Comparison of ENCODE assay signal across 8 mouse cellular contexts in the genomic region with DNA sequence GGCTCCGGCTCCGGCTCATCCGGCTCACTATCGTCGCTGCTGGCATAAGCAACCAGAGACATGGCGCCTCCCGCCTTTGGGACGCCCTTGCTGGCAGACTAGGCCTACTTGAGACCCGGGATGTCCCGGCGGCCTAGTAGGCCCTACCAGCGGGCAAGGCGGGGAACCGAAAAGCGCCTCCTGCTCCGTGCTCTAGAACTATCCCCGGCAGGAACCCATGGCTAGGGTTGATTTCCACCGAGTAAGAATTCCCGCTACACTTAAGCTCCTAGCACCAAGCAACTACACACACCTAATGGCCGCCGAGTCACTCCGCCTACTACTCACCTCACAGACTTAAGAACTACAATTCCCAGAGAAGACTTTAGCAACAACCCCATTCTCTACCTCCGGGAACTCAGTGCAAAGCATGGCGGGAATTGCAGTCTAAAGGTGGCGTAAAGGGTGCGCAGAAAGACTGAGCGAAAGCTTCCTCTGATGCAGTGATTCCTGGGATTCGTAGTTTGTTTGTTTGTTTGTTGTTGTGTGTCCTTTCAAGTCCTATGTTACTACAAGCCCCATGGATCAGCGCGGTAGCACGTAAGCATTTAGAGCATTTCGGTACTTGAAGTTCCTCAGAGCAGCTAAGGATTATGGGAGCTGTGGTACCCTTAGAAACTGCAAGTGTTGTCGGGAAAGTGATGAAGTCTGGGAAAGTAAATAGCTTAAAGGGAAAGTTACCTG. TPM values are rescaled to one million over a fixed set of nuclear protein-coding genes. Genes with fewer than 3 reads are reported as not detected.
A peak's percentile ranks its signal among the peaks of the same experiment; 100 is the strongest.
DNase-seq lines count a peak whose midpoint lies in the region; ATAC-seq and TF ChIP-seq lines count a peak whose summit lies in the region.

Gene Prcc, minus strand, starts transcription at position 328 of the 723 bp plus-strand sequence.

- no peaks in the 10 kb centered on the region for H3K9me3 ChIP-seq in embryonic facial prominence, embryonic 13.5 days
- H3K9me3 ChIP-seq in limb, embryonic 12.5 days, result no peaks in the 10 kb centered on the region
- no peaks in the 10 kb centered on the region for H3K9me3 ChIP-seq in midbrain, embryonic 15.5 days

- peak within 1 kb of the TSS; percentile 99 for H3K4me3 ChIP-seq in embryonic facial prominence, embryonic 13.5 days
- peak within 1 kb of the TSS; percentile 93 for H3K4me3 ChIP-seq in kidney, adult 2 months (ENCODE audit: insufficient read depth, low read depth, low read length)
- peak within 1 kb of the TSS; percentile 84 for H3K4me3 ChIP-seq in limb, embryonic 12.5 days (replicated peaks)
- H3K4me3 ChIP-seq in midbrain, embryonic 15.5 days, result peak within 1 kb of the TSS; percentile 93
- peak within 1 kb of the TSS; percentile 80 for H3K4me3 ChIP-seq in spleen, adult 2 months (ENCODE audit: extremely low read depth, insufficient read depth, insufficient read length)

- peak within 1 kb of the TSS; percentile 97 for H3K9ac ChIP-seq in embryonic facial prominence, embryonic 13.5 days
- H3K9ac ChIP-seq in limb, embryonic 12.5 days (replicated peaks), result peak within 1 kb of the TSS; percentile 88
- peak within 1 kb of the TSS; percentile 80 for H3K9ac ChIP-seq in midbrain, embryonic 15.5 days

- peaks cover 7% of the 10 kb centered on the region for H3K36me3 ChIP-seq in embryonic facial prominence, embryonic 13.5 days
- H3K36me3 ChIP-seq in kidney, adult 2 months (ENCODE audit: control insufficient read depth, insufficient read depth, low read length), result no peaks in the 10 kb centered on the region
- H3K36me3 ChIP-seq in limb, embryonic 12.5 days, result peaks cover 17% of the 10 kb centered on the region
- H3K36me3 ChIP-seq in midbrain, embryonic 15.5 days (replicated peaks), result peaks cover 4% of the 10 kb centered on the region; the same call in 1 of the 2 replicates
- no peaks in the 10 kb centered on the region for H3K36me3 ChIP-seq in spleen, adult 2 months (ENCODE audit: control insufficient read depth, insufficient read depth, low read length)

- peak; percentile 95 for ATAC-seq in embryonic facial prominence, embryonic 13.5 days (ENCODE audit: insufficient number of reproducible peaks, insufficient read depth, low FRiP score, low TSS enrichment, low read depth)
- peak; percentile 98 for ATAC-seq in limb, embryonic 12.5 days (ENCODE audit: insufficient number of reproducible peaks, insufficient read depth, low FRiP score, low TSS enrichment, low read depth)
- peak; percentile 99 for ATAC-seq in midbrain, embryonic 15.5 days (replicated peaks)

- WGBS in embryonic facial prominence, embryonic 13.5 days, result under 1% methylated on average over 33 of the region's 33 CpGs
- WGBS in kidney, adult 2 months, result under 1% methylated on average over 33 of the region's 33 CpGs
- under 1% methylated on average over 33 of the region's 33 CpGs for WGBS in limb, embryonic 12.5 days
- WGBS in midbrain, embryonic 15.5 days, result 0% methylated on average over 33 of the region's 33 CpGs
- under 1% methylated on average over 33 of the region's 33 CpGs for WGBS in spleen, adult 2 months

- peak within 1 kb of the TSS; percentile 90 for H3K27ac ChIP-seq in embryonic facial prominence, embryonic 13.5 days
- peak within 1 kb of the TSS; percentile 87 for H3K27ac ChIP-seq in kidney, adult 2 months (ENCODE audit: insufficient read depth, low read depth, low read length)
- H3K27ac ChIP-seq in limb, embryonic 12.5 days, result peak within 1 kb of the TSS; percentile 92
- peak within 1 kb of the TSS; percentile 87 for H3K27ac ChIP-seq in midbrain, embryonic 15.5 days
- H3K27ac ChIP-seq in spleen, adult 2 months (ENCODE audit: insufficient read depth, low read length), result peak within 1 kb of the TSS; percentile 86

- TF ChIP-seq CTCF in kidney, adult 2 months (conservative IDR thresholded peaks at IDR 0.05; ENCODE audit: insufficient read depth, insufficient read length, low read depth, low read length), result no peak
- no peak for TF ChIP-seq CTCF in spleen, adult 2 months (IDR thresholded peaks at IDR 0.05; ENCODE audit: extremely low read depth, insufficient read depth, insufficient read length, insufficient replicate concordance)

- no peak for TF ChIP-seq POLR2A in kidney, adult 2 months (IDR thresholded peaks at IDR 0.05; ENCODE audit: low read depth, low read length)
- TF ChIP-seq POLR2A in spleen, adult 2 months (IDR thresholded peaks at IDR 0.05; ENCODE audit: low read depth, low read length), result peak; percentile 19; the same call in 1 of the 2 replicates

- peaks cover 22% of the 10 kb centered on the region for H3K4me1 ChIP-seq in embryonic facial prominence, embryonic 13.5 days
- peaks cover 16% of the 10 kb centered on the region for H3K4me1 ChIP-seq in kidney, adult 2 months (ENCODE audit: control insufficient read depth, insufficient read depth, low read length)
- peaks cover 16% of the 10 kb centered on the region for H3K4me1 ChIP-seq in limb, embryonic 12.5 days (replicated peaks)
- peaks cover 22% of the 10 kb centered on the region for H3K4me1 ChIP-seq in midbrain, embryonic 15.5 days
- peaks cover 13% of the 10 kb centered on the region for H3K4me1 ChIP-seq in spleen, adult 2 months (ENCODE audit: control insufficient read depth, insufficient read depth, insufficient read length)

- no peaks in the 10 kb centered on the region for H3K27me3 ChIP-seq in embryonic facial prominence, embryonic 13.5 days
- H3K27me3 ChIP-seq in kidney, adult 2 months (replicated peaks; ENCODE audit: control insufficient read depth, insufficient read depth, low read length), result no peaks in the 10 kb centered on the region
- no peaks in the 10 kb centered on the region for H3K27me3 ChIP-seq in limb, embryonic 12.5 days
- no peaks in the 10 kb centered on the region for H3K27me3 ChIP-seq in midbrain, embryonic 15.5 days (replicated peaks)
- H3K27me3 ChIP-seq in spleen, adult 2 months (ENCODE audit: control insufficient read depth, insufficient read depth, low read length), result no peaks in the 10 kb centered on the region

- peak within 1 kb of the TSS; percentile 93 for H3K4me2 ChIP-seq in embryonic facial prominence, embryonic 13.5 days
- H3K4me2 ChIP-seq in limb, embryonic 12.5 days, result peak within 1 kb of the TSS; percentile 94
- peak within 1 kb of the TSS; percentile 82 for H3K4me2 ChIP-seq in midbrain, embryonic 15.5 days

- peak; percentile 97 for DNase-seq in 3134 (ENCODE audit: extremely low read depth, insufficient read length, low spot score)
- peak; percentile 90 to 91 for DNase-seq in adrenal gland, postnatal 36 days
- peak; percentile 95 to 99 for DNase-seq in heart, adult 18-20 months
- peak; percentile 99 for DNase-seq in kidney, adult 2 months
- peak; percentile 88 to 100 for DNase-seq in spleen, adult 2 months (ENCODE audit: low read depth in 1 of 2, low spot score in 2 of 2)

RNA-seq across cellular contexts. Expression of gene Prcc, which starts in this region (rescaled TPM):
- total RNA-seq in adrenal gland, postnatal 36 days (2021), result 10 to 100 TPM; 49.2 to 57.4 TPM
- polyA plus RNA-seq in embryonic facial prominence, embryonic 13.5 days (2015; fragmentation: Nextera tagmentation; extraction: Ambion mirVana), result 14.4 and 17.7 TPM in 2 replicates
- 10 to 100 TPM; 45.6 to 47.9 TPM for total RNA-seq in heart, adult 18-20 months (2021)
- 36.3 and 37.3 TPM in 2 replicates for polyA plus RNA-seq in kidney, adult 2 months (2012; rRNA removed)
- polyA plus RNA-seq in limb, embryonic 12.5 days (2016; fragmentation: Nextera tagmentation; extraction: Ambion mirVana), result 15.8 and 16.2 TPM in 2 replicates
- 15.8 and 17.2 TPM in 2 replicates for polyA plus RNA-seq in midbrain, embryonic 15.5 days (2015; fragmentation: Nextera tagmentation; extraction: Ambion mirVana)
- polyA plus RNA-seq in spleen, adult 2 months (2012; rRNA removed), result 23.3 and 23.4 TPM in 2 replicates

Comparison
In these comparisons a context has a peak if more than half of its experiments do, and no peak if none do; other contexts are left out.
1. Peak in every context shown above with its lines: DNase-seq, ATAC-seq, H3K4me3 ChIP-seq and H3K27ac ChIP-seq.